Mouse (Mus musculus) midbrain, postnatal 0 days (tissue): ENCODE results near the gene Prkcg. TPM values are rescaled to one million over a fixed set of nuclear protein-coding genes. Genes with fewer than 3 reads are reported as not detected.
A peak's percentile ranks its signal among the peaks of the same experiment; 100 is the strongest.

Experiments
- ATAC-seq: fragments of 200-750 bp; cut with Nextera tagmentation; 2 replicates; pipeline ENCODE4 v1.8.0; 2017; ENCODE audit warnings: moderate number of reproducible peaks, mild to moderate bottlenecking, moderate TSS enrichment, moderate library complexity; ENCODE audit not compliant: low FRiP score
- DNase-seq: peaks from one replicate; pipeline ENCODE4 v3.0.0-alpha.2; 2015; ENCODE audit warnings: low spot score
- H3K27ac ChIP-seq: fragments of 300-500 bp; sonication (generic); 2 replicates; pipeline ENCODE4 v1.5.1; 2014; ENCODE audit warnings: low read depth, mild to moderate bottlenecking, low read length, mixed read lengths
- H3K27me3 ChIP-seq: fragments of 300-500 bp; sonication (generic); 2 replicates; pipeline ENCODE4 v1.6.1; 2014; ENCODE audit warnings: low read length, control low read depth, mixed read lengths; ENCODE audit not compliant: insufficient read depth
- H3K36me3 ChIP-seq: fragments of 300-500 bp; sonication (generic); 2 replicates; pipeline ENCODE4 v1.6.1; 2014; ENCODE audit warnings: low read length, control low read depth, mixed read lengths; ENCODE audit not compliant: insufficient read depth
- H3K4me1 ChIP-seq: fragments of 300-500 bp; sonication (generic); 2 replicates; pipeline ENCODE4 v1.6.1; 2014; ENCODE audit warnings: mild to moderate bottlenecking, control low read depth, antibody characterized with exemption, low read length, mixed read lengths; ENCODE audit not compliant: insufficient read depth
- H3K4me2 ChIP-seq: fragments of 300-500 bp; sonication (generic); 2 replicates; pipeline ENCODE4 v1.6.1; 2014; ENCODE audit warnings: low read depth, mild to moderate bottlenecking, low read length, mixed read lengths; ENCODE audit not compliant: poor library complexity, severe bottlenecking
- H3K4me3 ChIP-seq: fragments of 300-500 bp; sonication (generic); 2 replicates; pipeline ENCODE4 v1.5.1; 2014; ENCODE audit warnings: low read depth, mild to moderate bottlenecking, low read length, moderate library complexity
- H3K9ac ChIP-seq: fragments of 300-500 bp; sonication (generic); replicated peaks from 2 replicates; pipeline ENCODE4 v1.6.1; 2014; ENCODE audit warnings: mild to moderate bottlenecking, low read length, moderate library complexity, mixed read lengths; ENCODE audit not compliant: poor library complexity, severe bottlenecking
- H3K9me3 ChIP-seq: fragments of 300-500 bp; sonication (generic); 2 replicates; pipeline ENCODE4 v1.6.1; 2016; ENCODE audit warnings: low read length, control low read depth
- CTCF ChIP-seq: IDR thresholded peaks from 2 replicates; pipeline ENCODE4 v1.5.1; 2016; ENCODE audit warnings: antibody characterized with exemption, mild to moderate bottlenecking
- WGBS: fragments of 180-500 bp; shearing (Covaris S2); extraction: QIAGEN DNeasy Blood & Tissue Kit; methylation state at CpG from one replicate; pipeline ENCODE4 v1.1.7; 2014; 5-methylcytosine and 5-hydroxymethylcytosine counted together
- polyA plus RNA-seq: library from polyadenylated mRNA; unstranded; fragments of >200 nt; fragmentation: Nextera tagmentation; extraction: Ambion mirVana; gene quantifications from 2 replicates; pipeline ENCODE4 v1.2.1, GENCODE M21; 2015
- total RNA-seq: library from RNA; depleted of rRNA; stranded (reverse); fragments of >200 nt; gene quantifications from 2 replicates; pipeline ENCODE4 v1.2.3, GENCODE M21; 2014

Gene Prkcg
- total and polyA plus RNA-seq, 2 experiments from 2014 or later = 7.4 to 11.5 TPM

DNA sequence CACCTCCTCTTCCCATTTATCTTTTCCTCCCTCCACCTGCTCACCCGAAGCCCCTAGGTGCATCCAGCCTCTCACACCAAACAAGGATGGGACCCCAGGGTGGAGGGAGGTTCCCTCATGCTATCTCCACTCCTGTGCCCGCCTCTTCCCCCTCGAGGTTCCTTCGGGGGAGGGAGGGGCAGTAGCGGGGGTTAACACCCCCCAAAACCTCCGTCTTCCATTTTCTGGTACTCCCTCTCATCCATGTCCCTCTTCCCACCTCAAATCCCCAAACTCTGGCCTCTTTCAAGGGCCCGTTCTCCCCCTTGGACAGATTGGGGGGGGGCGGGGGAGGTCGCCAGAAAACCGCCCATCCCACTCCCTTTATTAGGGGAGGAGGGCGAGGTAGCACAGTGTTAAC is 78.6 kb downstream of the Prkcg start:
- ATAC-seq (peak; percentile 33; the same call in 1 of the 2 replicates), DNase-seq (no peak)
- 16% methylated on average over 10 of the region's 11 CpGs for WGBS
- Histone ChIP-seq H3K27me3 (no peaks in the 10 kb centered on the region), H3K36me3 (0 out of 2 replicates have a peak, but pooled peaks cover 6% of the 10 kb centered on the region), H3K4me3 (no peak overlapping the region; the same call in 1 of the 2 replicates), H3K9ac (peak overlapping the region; percentile 42; the same call in 1 of the 2 replicates), H3K9me3 (no peaks in the 10 kb centered on the region), H3K27ac (no peak overlapping the region), H3K4me1 (peaks cover 2% of the 10 kb centered on the region; the same call in 1 of the 2 replicates), H3K4me2 (peak overlapping the region; percentile 24; the same call in 1 of the 2 replicates)
- TF ChIP-seq CTCF = no peak

GRCm38 (mm10) chr7:3368311-3368710 is 79.3 kb downstream of the Prkcg start:
- peak; percentile 50; the same call in 1 of the 2 replicates for ATAC-seq
- H3K9me3 ChIP-seq = no peaks in the 10 kb centered on the region
- 26% methylated on average over 12 of the region's 12 CpGs for WGBS

GRCm38 (mm10) chr7:3369189-3369588 is 80.2 kb downstream of the Prkcg start:
- TF ChIP-seq CTCF = no peak
- H3K36me3 ChIP-seq = 0 out of 2 replicates have a peak, but pooled peaks cover 6% of the 10 kb centered on the region
- H3K4me1 ChIP-seq = peaks cover 2% of the 10 kb centered on the region; the same call in 1 of the 2 replicates
- WGBS = 76% methylated on average over 6 of the region's 6 CpGs
- H3K27me3 ChIP-seq = no peaks in the 10 kb centered on the region
- no peak overlapping the region for H3K4me2 ChIP-seq
- no peak overlapping the region for H3K27ac ChIP-seq
- H3K4me3 ChIP-seq = no peak overlapping the region
- no peak for DNase-seq
- H3K9ac ChIP-seq = no peak overlapping the region
- ATAC-seq = no peak
- H3K9me3 ChIP-seq = no peaks in the 10 kb centered on the region

More at GRCm38 (mm10) chr7:3368311-3368710, 79.3 kb downstream of the Prkcg start:
- Histone ChIP-seq H3K27ac (no peak overlapping the region), H3K9ac (no peak overlapping the region), H3K4me1 (peaks cover 2% of the 10 kb centered on the region; the same call in 1 of the 2 replicates), H3K4me3 (no peak overlapping the region), H3K36me3 (0 out of 2 replicates have a peak, but pooled peaks cover 6% of the 10 kb centered on the region), H3K27me3 (no peaks in the 10 kb centered on the region), H3K4me2 (no peak overlapping the region)
- peak; percentile 26; the same call in 1 of the 2 replicates for TF ChIP-seq CTCF
- DNase-seq = peak; percentile 35

- H3K27me3 ChIP-seq = no peaks in the 10 kb centered on the region
- 0 out of 2 replicates have a peak, but pooled peaks cover 5% of the 10 kb centered on the region for H3K36me3 ChIP-seq
- H3K9ac ChIP-seq = no peak overlapping the region
- H3K4me3 ChIP-seq = no peak overlapping the region
- no peak overlapping the region for H3K27ac ChIP-seq
- TF ChIP-seq CTCF = no peak
- WGBS = 69% methylated on average over 4 of the region's 4 CpGs
- no peaks in the 10 kb centered on the region for H3K9me3 ChIP-seq
- H3K4me1 ChIP-seq = peaks cover 2% of the 10 kb centered on the region; the same call in 1 of the 2 replicates
- ATAC-seq = no peak
- no peak overlapping the region for H3K4me2 ChIP-seq
- DNase-seq = no peak
These were observed 81.4 kb downstream of the Prkcg start for GRCm38 (mm10) chr7:3370407-3370806.

DNA sequence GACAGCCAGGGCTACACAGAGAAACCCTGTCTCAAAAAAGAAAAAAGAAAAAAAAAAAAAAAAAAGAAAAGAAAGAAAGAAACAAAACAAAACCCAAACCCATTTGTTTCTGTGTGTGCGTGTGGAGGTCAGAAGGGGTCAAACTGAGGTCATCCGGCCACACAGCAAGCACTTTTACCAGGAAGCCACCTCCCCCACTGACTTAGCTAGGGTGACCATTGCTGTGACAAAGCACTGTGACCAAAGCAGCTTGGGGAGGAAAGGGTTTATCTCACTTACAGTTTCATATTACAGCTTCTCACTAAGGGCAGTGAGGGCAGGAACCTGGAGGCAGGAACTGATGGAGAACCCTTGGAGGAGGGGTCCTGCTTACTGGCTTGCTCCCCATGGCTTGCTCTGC is 83.4 kb downstream of the Prkcg start:
- 68% methylated on average over 2 of the region's 2 CpGs for WGBS
- Histone ChIP-seq H3K4me3 (no peak overlapping the region), H3K4me1 (peaks cover 2% of the 10 kb centered on the region; the same call in 1 of the 2 replicates), H3K27ac (no peak overlapping the region), H3K9ac (no peak overlapping the region), H3K36me3 (no peaks in the 10 kb centered on the region), H3K9me3 (no peaks in the 10 kb centered on the region), H3K4me2 (no peak overlapping the region), H3K27me3 (no peaks in the 10 kb centered on the region)
- no peak for ATAC-seq
- no peak for DNase-seq
- TF ChIP-seq CTCF = no peak

DNA sequence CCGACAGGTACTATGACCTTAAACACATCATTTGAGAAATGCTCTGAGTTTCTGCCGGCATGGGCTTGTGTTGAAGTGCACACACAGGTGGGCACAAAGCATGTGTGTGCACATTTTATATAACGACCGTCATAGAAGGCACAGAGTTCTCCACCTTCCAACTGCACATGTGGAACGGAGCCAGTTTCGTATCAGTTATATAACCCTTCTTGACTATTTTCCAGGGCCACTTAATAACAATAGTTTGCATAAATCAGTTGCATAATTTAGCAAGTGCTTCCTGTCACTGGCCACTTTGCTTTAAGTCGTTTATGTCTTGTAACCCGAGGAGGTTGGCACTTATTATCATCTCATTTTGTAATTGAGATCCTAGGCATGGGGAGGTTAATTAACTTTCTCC is 84.8 kb downstream of the Prkcg start:
- Histone ChIP-seq H3K4me1 (no peaks in the 10 kb centered on the region), H3K36me3 (no peaks in the 10 kb centered on the region), H3K27ac (no peak overlapping the region), H3K4me2 (no peak overlapping the region), H3K9ac (no peak overlapping the region), H3K27me3 (no peaks in the 10 kb centered on the region), H3K4me3 (no peak overlapping the region), H3K9me3 (no peaks in the 10 kb centered on the region)
- WGBS = 87% methylated on average over 8 of the region's 8 CpGs
- DNase-seq (no peak), ATAC-seq (no peak)
- TF ChIP-seq CTCF = no peak
